Mouse (Mus musculus) CD4-positive helper T cell, adult 2 months (primary cell): ENCODE results near the gene Majin.

Experiments
- DNase-seq: peaks from one replicate; pipeline ENCODE4 v3.0.0-alpha.2; 2012; ENCODE audit warnings: low read depth, missing footprints, low spot score

The Majin gene

DNA sequence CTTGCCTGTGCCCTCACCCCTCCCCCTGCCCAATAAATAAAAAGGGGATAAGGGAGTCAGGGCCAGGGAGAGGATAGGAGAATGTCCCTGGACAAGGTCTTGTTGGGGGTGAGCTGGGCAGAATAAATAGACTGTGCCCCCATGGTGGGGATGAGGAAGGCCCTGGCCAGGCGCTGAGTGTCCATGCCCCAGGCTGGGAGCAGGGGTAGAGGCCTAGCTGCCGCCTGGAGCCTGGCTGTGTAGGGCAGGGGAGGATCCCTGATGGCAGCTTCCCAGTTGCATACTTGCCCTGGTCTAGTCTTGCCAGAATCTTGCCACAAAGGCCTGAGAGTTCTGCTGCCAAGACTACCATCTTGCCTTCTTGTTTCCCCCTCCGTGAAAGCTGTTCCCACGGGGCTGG, 43.7 kb downstream of the Majin start:
- no peak for DNase-seq

DNA sequence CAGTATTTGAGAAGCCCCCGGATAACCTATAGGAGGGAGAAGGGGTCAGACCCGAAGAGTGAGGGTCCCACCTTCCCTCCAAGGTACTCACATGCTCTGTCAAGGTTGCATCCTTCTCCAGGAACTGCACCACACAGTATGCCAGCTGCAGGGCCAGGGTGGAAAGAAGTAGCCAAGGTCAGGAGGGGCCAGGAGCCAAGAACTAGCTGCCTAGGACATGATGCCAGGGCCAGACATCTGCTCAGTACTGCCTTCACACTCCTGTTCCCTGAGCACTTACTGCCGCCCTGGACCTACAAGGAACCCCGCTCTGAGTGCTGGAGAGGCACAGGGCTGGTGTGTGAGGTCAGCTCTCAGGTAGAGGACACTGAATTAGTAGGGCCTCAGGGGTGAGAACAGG, 46.2 kb downstream of the Majin start:
- no peak for DNase-seq

DNA sequence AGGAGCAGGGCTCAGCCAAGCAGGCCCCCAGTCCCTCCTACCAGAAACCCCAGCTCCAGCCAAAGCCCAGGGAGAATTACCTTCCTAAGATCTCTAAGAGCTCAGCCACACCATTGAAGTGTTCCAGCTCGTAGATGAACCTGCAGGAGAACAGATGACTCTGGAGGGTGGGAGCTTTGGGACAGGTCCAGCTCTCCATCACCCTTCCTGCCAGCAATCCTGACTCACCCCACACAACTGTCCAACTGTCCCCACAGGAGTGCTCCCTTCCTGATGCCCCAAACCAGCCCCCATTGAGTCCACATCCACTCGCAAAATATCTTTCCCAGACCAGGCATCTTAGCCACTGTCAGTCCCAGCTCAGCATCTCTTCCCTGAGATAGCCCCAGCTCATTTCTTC, 46.8 kb downstream of the Majin start:
- DNase-seq, result no peak

DNA sequence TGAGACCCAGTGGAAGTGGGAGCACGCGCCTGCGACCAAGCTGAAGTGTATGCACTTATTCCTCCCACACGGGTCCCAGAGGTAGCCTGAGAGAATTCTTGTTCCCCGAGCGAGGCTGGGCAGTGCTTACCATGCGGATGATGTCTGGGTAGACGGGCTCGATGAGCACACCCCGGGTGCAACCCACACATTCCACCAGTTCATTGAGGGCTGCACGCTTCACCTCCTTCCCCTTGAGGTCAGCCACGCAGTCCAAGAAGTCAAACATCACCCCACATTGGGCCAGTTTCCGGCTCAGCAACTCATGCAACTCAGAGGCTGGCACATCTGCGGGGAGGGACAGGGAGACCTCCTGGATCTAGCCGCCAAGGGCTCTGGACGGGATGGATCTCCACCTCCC, 49.5 kb downstream of the Majin start:
- no peak for DNase-seq

DNA sequence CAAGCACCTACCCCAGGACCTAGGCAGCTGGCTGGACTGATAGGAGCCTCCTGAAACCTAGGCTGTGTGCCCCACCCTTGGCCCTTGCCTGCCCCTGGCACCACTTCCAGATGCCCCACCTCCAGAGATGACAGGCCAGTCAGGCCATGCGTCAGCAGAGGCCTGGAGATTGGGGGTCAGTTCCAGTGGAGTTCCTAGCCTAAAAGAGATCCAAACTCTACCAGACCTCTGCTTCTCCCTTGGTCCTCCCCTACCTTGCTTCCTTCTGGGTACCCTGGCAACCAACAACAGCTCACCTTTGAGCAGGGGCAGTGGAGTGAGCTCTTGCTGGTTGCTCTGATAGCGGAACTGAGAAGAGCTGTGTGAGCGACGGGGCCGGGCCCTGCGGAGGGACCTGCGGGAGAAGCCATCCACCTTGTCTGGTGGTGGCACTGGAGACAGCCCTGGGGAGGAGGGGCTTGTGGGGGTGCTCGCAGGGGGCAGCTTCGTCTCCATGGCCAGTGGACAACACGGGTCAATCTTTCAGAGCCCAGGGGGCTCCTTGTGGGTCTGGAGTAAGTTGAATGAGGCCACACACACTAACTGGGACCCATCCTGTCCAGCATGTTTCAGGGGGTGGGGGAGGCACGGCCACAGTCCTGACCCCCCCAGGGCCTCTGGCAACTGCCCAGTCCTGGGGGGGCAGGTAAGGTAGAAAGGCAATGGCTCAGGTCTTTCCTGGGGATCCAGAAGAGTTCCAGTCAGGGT, 50.3 kb downstream of the Majin start:
- DNase-seq, result no peak

DNA sequence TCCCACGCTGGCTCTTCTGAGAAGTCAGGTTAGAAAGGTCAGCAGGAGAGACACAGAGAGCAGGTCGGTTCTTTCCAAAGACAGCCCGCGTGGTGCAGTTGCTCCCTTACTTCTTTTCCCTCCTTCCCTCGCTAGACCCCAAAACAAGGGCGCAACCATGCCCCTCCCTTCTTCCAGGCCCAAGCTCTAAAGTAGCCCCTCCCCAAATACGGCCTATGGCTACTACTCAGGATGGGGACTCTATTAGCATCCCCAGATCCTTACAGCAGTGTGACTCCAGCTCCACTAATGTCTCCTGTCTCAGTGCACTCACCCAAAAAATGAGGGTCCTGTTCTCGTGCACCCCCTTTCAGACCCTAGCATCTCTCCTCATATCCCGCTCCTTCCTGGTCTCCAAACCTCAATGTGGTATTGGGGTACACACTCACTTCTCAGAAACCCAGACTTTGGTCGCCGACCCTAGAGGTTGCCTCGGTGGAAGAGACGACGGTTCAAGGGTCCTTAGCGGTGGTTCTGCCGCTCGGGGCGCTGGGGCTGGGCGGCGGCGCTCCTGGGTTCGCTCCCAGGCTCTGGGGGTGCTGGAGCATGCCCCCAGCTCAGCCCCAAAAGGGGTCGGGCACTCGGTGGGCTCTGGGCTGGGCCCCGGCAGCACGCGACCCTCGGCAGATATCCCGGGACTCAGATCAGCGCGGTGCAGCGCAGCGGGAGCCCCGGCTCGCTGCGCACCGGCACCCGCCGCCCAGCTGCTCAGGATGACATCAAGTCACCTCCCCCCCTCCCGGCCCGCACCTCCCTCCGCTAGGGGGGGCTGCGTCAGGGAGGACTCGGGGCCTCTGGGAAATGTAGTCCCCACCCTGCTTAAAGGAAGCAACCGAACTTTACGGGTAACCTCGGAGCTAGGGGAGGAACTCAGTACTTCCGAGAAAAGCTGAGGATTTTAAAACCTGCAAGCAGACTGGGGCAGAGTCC, 51.2 kb downstream of the Majin start, which contains the start of gene Ppp2r5b:
TSS of gene Ppp2r5b (minus strand) at position 789 of the 969 bp plus-strand sequence.
- DNase-seq, result peak; percentile 94

DNA sequence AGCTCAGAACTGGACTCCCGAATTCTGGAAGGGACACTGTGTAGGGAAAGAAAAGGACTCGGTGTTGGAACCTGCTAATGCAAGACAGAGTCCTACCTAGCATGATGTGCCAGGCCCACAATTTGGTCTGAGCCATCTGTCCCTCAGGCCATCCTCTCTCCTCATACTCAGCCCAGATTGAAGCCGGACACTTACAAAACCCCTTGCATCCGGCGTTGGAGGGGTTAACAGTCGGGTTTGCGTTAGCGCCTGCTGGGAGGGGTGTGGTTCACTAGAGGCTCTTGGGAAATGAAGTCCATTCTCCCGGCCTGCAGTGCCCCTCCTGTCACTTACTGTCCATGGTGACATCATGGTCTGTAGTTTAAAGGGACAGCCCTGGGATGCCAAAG, 51.9 kb downstream of the Majin start:
- peak; percentile 86 for DNase-seq

DNA sequence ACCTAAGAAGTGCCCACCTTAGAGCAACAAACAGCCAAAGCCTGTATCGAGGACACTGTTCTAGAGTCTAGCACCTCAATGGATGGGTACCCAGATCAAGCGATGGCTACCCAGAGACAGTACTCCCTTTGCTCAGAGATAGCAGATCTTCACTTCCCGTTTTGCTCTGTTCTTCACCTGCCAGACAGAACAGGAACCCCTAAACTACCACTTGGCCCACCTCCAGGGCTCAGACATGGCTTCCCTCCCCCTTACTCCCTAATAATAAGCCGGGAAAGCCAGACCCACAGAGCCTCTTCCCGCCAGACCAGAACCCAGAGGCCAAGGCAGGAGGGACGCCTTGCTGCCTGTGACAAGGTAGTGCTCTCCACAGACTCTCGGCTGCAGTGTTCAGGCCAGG, 52.7 kb downstream of the Majin start:
- DNase-seq, result no peak

DNA sequence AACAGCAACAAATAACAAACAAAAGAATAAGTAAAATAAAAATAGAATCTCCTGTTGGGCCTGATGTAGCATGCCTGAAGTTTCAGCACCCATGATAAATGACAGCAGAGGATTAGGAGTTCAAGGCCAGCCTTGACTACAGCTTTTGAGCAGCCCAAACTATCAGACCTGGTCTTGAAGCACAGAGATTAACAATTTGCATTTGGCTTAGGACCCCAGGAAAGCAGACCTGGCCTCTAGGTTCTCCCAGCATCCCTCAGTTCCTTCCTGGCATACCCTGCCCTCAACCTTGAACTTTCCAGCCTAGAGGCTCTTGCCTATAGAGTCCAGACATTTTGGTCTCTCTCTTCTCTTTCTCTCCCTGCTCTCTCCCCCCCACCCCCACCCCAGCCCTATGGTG, 54.6 kb downstream of the Majin start:
- no peak for DNase-seq

DNA sequence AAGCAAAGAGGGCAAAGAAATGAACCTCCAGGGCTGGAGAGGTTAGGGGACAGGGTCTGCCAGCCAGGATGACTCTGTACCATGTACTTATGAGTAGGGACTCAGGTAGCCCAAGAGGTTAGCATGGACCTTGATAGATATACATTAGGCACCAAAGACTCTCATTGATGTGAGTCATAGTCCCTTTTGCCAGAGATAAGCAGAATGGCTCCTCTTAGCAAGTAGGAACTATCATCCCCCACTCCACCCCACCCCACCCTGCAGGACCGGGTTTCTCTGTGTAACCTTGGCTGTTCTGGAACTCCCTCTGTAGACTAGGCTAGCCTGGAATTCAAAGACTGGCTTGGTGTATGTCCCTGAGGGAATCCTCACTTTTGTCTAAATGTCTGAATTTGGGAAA, 55.9 kb downstream of the Majin start:
- no peak for DNase-seq

DNA sequence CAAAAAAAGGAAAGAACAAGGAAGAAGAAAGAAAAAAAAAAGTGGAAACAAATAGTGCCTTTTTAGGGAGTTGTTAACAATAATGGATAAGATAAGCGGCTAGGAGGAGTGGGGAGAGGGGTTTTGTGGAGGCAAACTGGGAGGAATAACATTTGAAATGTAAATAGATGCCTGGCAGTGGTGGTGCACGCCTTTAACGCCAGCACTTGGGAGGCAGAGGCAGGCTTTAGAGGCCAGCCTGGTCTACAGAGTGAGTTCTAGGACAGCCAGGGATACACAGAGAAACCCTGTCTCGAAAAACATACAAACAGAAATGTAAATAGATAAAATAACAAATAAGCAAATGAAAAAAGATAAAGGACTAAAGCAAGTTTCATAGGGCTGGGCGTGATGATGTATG, 56.5 kb downstream of the Majin start:
- DNase-seq, result no peak

DNA sequence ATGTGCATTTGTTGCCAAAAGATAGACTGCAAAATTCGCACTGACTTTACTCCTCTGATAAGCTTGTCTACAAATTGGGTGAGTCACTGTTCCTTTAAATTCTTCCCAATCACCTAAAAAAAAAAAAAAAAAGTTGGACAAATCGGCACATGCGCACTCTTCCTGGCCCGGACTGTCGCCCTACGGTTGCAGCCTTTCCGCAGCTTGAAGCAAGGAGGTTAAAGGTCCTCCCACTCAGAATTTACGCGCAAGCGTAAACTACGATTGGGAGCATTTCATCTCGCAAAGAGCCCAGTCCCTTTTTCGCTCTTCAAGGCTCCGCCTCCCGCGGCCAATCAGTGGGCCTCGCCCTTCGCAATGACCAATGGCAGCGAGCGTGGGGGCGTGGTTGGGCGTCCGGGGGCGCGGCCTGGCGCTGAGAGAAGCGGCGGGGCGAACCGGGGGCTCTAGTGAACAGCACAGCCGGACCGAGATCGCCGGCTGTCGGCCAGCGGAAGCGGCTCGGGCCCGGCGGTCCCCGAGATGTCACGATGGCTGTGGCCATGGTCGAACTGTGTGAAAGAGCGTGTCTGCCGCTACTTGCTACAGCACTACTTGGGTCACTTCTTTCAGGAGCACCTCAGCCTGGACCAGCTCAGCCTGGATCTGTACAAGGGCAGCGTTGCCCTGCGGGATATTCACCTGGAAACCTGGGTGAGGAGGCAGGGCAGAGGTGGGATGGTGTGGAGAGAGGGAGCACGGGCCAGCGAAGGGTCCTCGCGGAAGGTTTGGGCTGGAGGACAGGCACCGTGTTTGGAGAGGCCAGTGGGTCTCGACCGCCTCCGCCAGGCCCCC, 57.3 kb downstream of the Majin start, which contains the start of gene Atg2a:
TSS of gene Atg2a (plus strand) at position 395 of the 834 bp plus-strand sequence.
- DNase-seq, result peak; percentile 99

DNA sequence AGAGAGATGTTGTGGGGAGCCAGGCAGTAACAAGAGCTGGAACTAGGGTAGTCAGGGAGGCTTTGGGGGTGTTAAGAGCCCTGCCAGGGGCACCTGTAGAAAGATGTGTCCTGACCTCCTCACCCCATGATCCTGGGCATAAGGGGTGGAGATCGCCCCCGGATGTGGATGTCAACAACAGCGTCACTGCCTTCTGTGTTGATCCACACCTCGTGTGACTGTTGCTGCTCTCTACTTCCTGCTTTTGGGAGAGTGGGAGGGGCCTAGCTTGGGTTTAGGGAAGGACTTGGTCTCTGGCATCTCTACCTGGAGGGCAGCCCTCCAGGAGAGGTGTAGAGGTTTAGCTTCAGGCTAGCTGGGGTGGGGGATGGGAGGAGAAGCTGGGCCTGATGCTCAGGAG, 58.1 kb downstream of the Majin start:
- DNase-seq, result peak; percentile 90

DNA sequence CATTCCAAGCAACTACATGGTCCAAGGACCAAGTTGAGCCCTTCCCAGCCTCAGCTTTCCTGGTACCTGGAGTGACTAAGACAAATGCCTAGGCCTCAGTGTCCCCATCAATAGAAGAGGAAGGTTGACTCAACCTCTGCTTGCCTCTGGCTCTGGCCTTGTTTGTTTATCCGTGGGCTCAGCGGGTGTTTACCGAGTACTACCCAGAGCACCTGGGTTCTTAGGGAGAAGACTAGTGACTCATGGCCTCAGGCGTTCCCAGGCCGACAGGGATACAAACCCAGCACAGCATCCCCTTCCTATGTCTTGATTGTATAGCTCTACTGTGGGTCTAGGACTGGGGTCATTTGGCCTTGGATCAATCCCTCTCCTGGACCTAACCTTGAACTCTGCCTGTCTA, 59.0 kb downstream of the Majin start:
- no peak for DNase-seq

DNA sequence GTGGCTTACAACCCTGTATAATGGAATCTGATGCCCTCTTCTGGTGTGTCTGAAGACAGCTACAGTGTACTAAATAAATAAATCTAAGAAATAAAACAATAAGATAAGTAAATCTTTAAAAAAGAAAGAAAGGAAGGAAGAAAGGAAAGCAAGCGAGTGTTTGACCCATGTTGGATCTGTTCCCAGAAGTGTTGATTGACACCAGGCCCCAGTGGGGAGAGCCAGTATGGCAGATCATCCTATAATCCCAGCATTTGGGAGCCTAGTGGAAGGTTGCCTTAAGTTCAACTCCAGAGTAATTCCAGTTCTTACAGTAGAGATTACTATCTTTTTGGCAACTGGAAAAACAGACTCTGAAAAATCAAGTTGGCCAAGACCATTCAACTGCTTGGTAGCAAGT, 61.6 kb downstream of the Majin start:
- DNase-seq, result no peak

DNA sequence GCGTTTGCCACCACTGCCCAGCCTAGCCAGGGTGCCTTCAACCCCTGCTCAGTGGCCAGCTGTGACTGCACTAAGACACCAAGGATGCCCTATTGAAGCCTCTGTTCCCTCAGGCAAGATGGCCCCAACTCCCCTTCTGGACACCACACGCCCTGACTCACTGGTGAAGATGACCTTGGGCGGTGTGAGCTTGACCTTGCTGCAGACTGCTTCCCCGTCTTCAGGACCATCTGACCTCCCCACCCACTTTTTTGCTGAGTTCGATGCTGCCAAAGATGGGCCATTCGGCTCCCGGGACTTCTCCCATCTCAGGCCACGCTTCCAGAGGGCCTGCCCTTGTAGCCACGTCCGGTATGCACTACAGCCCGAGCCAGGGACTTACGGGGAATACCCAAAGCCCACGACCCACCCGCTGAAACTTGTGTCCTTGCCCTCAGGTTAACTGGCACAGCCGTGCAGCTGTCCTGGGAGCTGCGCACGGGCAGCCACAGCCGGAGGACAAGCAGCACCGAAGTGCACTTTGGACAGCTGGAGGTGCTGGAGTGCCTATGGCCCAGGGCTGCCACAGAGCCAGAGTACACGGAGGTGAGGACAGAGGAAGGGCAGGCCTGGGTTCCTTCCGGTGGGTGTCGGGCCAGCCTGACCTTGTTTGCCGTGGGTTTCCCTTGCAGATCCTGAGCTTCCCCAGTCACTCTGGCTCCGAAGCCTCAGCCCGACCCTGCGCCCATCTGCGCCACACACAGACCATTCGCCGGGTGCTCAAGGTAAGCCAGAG, 63.5 kb downstream of the Majin start:
- no peak for DNase-seq

DNA sequence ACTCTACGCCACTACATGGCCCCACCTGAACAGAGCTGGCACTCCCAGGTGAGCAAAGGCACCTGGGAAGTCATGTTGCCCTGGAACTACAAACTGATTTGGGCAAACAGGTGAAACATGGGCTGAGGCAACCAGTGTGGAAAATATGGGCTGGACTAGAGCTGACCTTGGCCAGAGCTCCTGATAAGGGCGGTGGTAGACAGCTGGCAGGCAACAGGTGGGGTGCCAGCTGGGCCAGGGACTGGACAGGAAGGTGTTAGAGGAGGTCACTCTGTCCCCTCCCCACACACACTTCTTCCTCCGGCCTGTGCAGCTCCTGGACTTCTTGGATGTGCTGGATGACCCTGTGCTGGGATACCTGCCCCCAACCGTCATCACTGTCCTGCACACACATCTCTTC, 68.8 kb downstream of the Majin start:
- no peak for DNase-seq

DNA sequence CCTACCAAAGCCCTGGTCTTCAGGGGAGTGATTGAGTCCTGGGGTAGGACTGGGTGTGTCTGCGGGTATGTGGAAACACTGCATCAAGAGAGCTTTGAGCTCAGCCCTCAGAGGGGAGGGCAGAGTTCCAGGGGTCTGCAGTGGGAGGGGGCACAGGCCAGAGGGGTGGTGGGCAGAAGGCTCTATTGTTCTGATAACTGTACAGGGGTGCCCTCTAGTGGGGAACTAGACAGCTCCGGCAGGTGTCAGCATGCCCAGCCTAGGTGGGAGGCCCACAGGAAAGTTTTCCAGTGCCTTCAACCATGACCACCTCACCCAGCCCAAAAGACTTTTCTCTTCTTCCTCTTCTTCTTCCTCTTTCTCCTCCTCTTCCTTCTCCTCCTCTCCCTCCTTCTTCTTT, 76.2 kb downstream of the Majin start:
- peak; percentile 38 for DNase-seq

DNA sequence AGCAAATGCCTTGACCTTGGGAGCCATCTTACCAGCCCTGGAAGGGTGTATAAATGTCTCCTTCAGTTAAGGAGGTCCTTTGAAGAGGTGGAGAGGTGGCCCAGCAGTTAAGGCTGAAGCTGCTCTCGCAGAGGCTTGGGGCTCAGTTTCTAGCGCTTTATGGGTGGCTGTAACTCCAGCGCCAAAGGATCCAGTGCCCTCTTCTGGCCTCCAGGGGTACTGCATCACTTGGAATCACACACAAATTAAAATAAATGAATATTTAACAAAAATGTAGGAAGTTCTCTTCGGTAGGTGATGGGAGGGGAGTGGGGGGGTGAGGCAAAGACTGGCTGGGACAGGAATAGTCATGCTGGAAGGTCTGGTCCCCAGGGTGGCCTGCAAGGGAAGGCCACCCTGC, 76.8 kb downstream of the Majin start:
- DNase-seq, result no peak

DNA sequence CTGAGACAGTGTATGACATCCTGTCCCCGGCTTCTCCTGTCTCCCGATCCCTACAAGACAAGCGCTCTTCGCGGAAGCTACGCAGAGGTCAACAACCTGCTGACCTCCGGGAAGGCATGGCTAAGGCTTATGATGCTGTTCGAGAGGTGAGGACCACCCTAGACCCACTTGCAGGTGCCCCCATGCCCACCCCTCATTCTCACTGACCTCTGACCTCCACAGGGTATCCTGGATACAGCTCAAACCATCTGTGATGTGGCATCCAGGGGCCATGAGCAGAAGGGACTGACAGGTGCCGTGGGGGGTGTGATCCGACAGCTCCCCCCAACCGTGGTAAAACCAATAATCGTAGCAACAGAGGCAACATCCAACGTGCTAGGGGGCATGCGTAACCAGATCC, 77.2 kb downstream of the Majin start:
- no peak for DNase-seq

DNA sequence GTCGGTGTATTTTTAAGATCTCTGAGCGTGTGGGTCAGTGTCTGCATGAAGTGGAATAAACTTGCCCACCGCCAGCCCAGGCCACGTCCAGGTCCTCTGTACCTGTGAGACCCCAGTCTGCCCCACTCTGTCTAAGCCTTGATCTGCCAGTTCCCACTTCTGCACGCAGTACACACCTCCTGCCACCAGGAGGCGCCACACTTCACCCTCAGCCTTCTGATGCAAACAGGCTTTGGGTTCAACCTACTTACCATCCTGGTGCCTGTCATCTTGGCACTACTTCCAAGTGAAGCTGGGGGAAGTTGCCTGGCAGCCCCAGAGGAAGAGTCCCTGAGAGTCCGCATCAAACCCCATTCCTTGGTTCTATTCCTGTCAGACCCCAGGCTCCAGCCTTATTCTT, 78.0 kb downstream of the Majin start:
- peak; percentile 76 for DNase-seq
